Mouse (Mus musculus) spleen, adult 2 months (tissue): ENCODE data around the gene Espn.

ENCODE experiments used
- CTCF ChIP-seq: fragments of 200-500 bp; IDR thresholded peaks from 2 replicates; pipeline ENCODE4 v1.5.1; 2011; ENCODE audit warnings: mild to moderate bottlenecking, inconsistent platforms; ENCODE audit not compliant: insufficient read depth, insufficient read length, insufficient replicate concordance; ENCODE audit errors: extremely low read depth
- POLR2A ChIP-seq: fragments of 200-500 bp; IDR thresholded peaks from 2 replicates; pipeline ENCODE4 v1.6.1; 2011; ENCODE audit warnings: low read depth, low read length, inconsistent platforms

GRCm38 (mm10) chr4:152177174-152177536 lies 25.0 kb upstream of the Espn start:
- TF ChIP-seq POLR2A: no peak
- no peak for TF ChIP-seq CTCF
